Comparison of ENCODE assay signal across 7 mouse cellular contexts in genomic region chr3:108562777-108563271, GRCm38 (mm10). TPM values are rescaled to one million over a fixed set of nuclear protein-coding genes. Genes with fewer than 3 reads are reported as not detected.
DNase-seq lines count a peak whose midpoint lies in the region; ATAC-seq lines count a peak whose summit lies in the region.

No protein-coding gene starts in this region.

- DNase-seq in MEL-GATA-1-ER (ENCODE audit: extremely low read depth, low read depth), result peak; percentile 54
- no peak for DNase-seq in forebrain, embryonic 14.5 days (ENCODE audit: low spot score)
- peak; percentile 83 for DNase-seq in induced T-regulatory cell, adult 2 months (ENCODE audit: low read depth)
- DNase-seq in lung, adult 18-20 months, result peak; percentile 28 to 31
- no peak for DNase-seq in gastrocnemius, adult 18-20 months (ENCODE audit: low spot score)

- peak overlapping the region; percentile 82 for H3K4me2 ChIP-seq in forebrain, embryonic 14.5 days (ENCODE audit: low read length)

- ATAC-seq in CD4-positive, CD25-positive, alpha-beta regulatory T cell, adult 4 months, result peak; percentile 25
- peak; percentile 78 for ATAC-seq in forebrain, embryonic 14.5 days
- ATAC-seq in neutrophil, adult 5-6 weeks (ENCODE audit: extremely low read depth, insufficient number of reproducible peaks, low FRiP score, poor library complexity, severe bottlenecking), result peak; percentile 10; the same call in 1 of the 2 replicates

- H3K4me1 ChIP-seq in forebrain, embryonic 14.5 days (ENCODE audit: control insufficient read depth, insufficient read depth, low read length), result peaks cover 13% of the 10 kb centered on the region; the same call in 1 of the 2 replicates

- H3K4me3 ChIP-seq in forebrain, embryonic 14.5 days (ENCODE audit: low read depth, low read length), result peak overlapping the region; percentile 81

- 7% methylated on average over 15 of the region's 15 CpGs for WGBS in forebrain, embryonic 14.5 days

- H3K36me3 ChIP-seq in forebrain, embryonic 14.5 days (ENCODE audit: control insufficient read depth, insufficient read depth, low read length), result peaks cover 24% of the 10 kb centered on the region

- peak overlapping the region; percentile 54 for H3K9ac ChIP-seq in forebrain, embryonic 14.5 days (ENCODE audit: low read length)

- peak overlapping the region; percentile 93 for H3K27ac ChIP-seq in forebrain, embryonic 14.5 days (ENCODE audit: low read depth, low read length)

- no peaks in the 10 kb centered on the region for H3K9me3 ChIP-seq in forebrain, embryonic 14.5 days (replicated peaks; ENCODE audit: control insufficient read depth, low read length)

- no peaks in the 10 kb centered on the region for H3K27me3 ChIP-seq in forebrain, embryonic 14.5 days (replicated peaks; ENCODE audit: control insufficient read depth, insufficient read depth, low read length)

RNA-seq across cellular contexts. Expression of gene Tmem167b, which starts 0.6 kb away (rescaled TPM):
- polyA plus RNA-seq in CD4-positive, CD25-positive, alpha-beta regulatory T cell, adult 4 months (2017; shearing (Covaris generic)), result 10 to 100 TPM; 29.0 to 38.9 TPM
- polyA plus RNA-seq in forebrain, embryonic 14.5 days (2014; fragmentation: Nextera tagmentation; extraction: Ambion mirVana), result 56.3 and 62.0 TPM in 2 replicates
- 65.3 and 66.4 TPM in 2 replicates for total RNA-seq in neutrophil, adult 5-6 weeks (2017)
- 10 to 100 TPM; 12.7 to 14.1 TPM for total RNA-seq in gastrocnemius, adult 18-20 months (2021)

RNA-seq across cellular contexts. Expression of gene Taf13, which starts 8.7 kb away (rescaled TPM):
- polyA plus RNA-seq in CD4-positive, CD25-positive, alpha-beta regulatory T cell, adult 4 months (2017; shearing (Covaris generic)), result 10 to 100 TPM; 20.4 to 21.2 TPM
- polyA plus RNA-seq in forebrain, embryonic 14.5 days (2014; fragmentation: Nextera tagmentation; extraction: Ambion mirVana), result 51.8 and 54.1 TPM in 2 replicates
- 46.6 and 46.7 TPM in 2 replicates for total RNA-seq in neutrophil, adult 5-6 weeks (2017)
- total RNA-seq in gastrocnemius, adult 18-20 months (2021), result 10 to 100 TPM; 22.4 to 22.6 TPM

RNA-seq across cellular contexts. Expression of gene 5330417C22Rik, which starts 26.5 kb away (rescaled TPM):
- 1 to 10 TPM in 1 of 2 experiments, under 1 TPM in 1; 0.66 to 1.1 TPM for polyA plus RNA-seq in CD4-positive, CD25-positive, alpha-beta regulatory T cell, adult 4 months (2017; shearing (Covaris generic))
- polyA plus RNA-seq in forebrain, embryonic 14.5 days (2014; fragmentation: Nextera tagmentation; extraction: Ambion mirVana), result 8.7 and 12.2 TPM in 2 replicates
- total RNA-seq in neutrophil, adult 5-6 weeks (2017), result 0.12 TPM in 1 of 2 replicates, not detected in the other
- total RNA-seq in gastrocnemius, adult 18-20 months (2021), result not detected

RNA-seq across cellular contexts. Expression of gene Wdr47, which starts 28.3 kb away (rescaled TPM):
- polyA plus RNA-seq in CD4-positive, CD25-positive, alpha-beta regulatory T cell, adult 4 months (2017; shearing (Covaris generic)), result 1 to 10 TPM; 5.3 to 6.8 TPM
- polyA plus RNA-seq in forebrain, embryonic 14.5 days (2014; fragmentation: Nextera tagmentation; extraction: Ambion mirVana), result 87.8 and 112 TPM in 2 replicates
- 29.6 and 38.4 TPM in 2 replicates for total RNA-seq in neutrophil, adult 5-6 weeks (2017)
- total RNA-seq in gastrocnemius, adult 18-20 months (2021), result 1 to 10 TPM; 6.0 to 6.4 TPM

RNA-seq across cellular contexts. Expression of gene 1700013F07Rik, which starts 28.9 kb away (rescaled TPM):
- polyA plus RNA-seq in CD4-positive, CD25-positive, alpha-beta regulatory T cell, adult 4 months (2017; shearing (Covaris generic)), result under 1 TPM in 1 of 2 experiments, not detected in 1; 0.43 TPM
- 1.3 and 2.0 TPM in 2 replicates for polyA plus RNA-seq in forebrain, embryonic 14.5 days (2014; fragmentation: Nextera tagmentation; extraction: Ambion mirVana)
- total RNA-seq in neutrophil, adult 5-6 weeks (2017), result not detected in 2 replicates
- total RNA-seq in gastrocnemius, adult 18-20 months (2021), result not detected

Comparison
In these comparisons a context has a peak if more than half of its experiments do, and no peak if none do; other contexts are left out.
1. ATAC-seq: peak in every context shown above with its lines; median percentile 78 in forebrain, embryonic 14.5 days; 25 in CD4-positive, CD25-positive, alpha-beta regulatory T cell, adult 4 months; 10 in neutrophil, adult 5-6 weeks.
2. DNase-seq: peak in MEL-GATA-1-ER (single experiment), induced T-regulatory cell, adult 2 months (single experiment) and lung, adult 18-20 months (2 of 2); none in forebrain, embryonic 14.5 days (single experiment) and gastrocnemius, adult 18-20 months (single experiment).